Mouse (Mus musculus) heart, adult 2 months (tissue): ENCODE results near the gene Tle3.
A peak's percentile ranks its signal among the peaks of the same experiment; 100 is the strongest.

Experiments
- CTCF ChIP-seq: fragments of 200-600 bp; IDR thresholded peaks from 2 replicates; pipeline ENCODE4 v1.8.1; 2022; ENCODE audit warnings: antibody characterized with exemption, mild to moderate bottlenecking, moderate library complexity
- EP300 ChIP-seq: fragments of 200-500 bp; IDR thresholded peaks from 2 replicates; pipeline ENCODE4 v1.6.1; 2011; ENCODE audit warnings: low read depth, low read length, control low read depth; ENCODE audit not compliant: insufficient read depth
- POLR2A ChIP-seq: fragments of 200-500 bp; IDR thresholded peaks from 2 replicates; pipeline ENCODE4 v1.6.1; 2011; ENCODE audit warnings: mild to moderate bottlenecking, low read depth, low read length, control low read depth; ENCODE audit not compliant: insufficient read depth

- TF ChIP-seq CTCF (peak; percentile 37), POLR2A (no peak), EP300 (no peak)
Observed at GRCm38 (mm10) chr9:61372976-61373633, 939 bp downstream of the Tle3 start.
